Mouse (Mus musculus): ENCODE data around the gene Ky.

GRCm38 (mm10) chr9:102465726-102466125, 39.8 kb upstream of the Ky start:
- TF ChIP-seq FLI1 (IDR thresholded peaks at IDR 0.05; ENCODE audit: low read length) (no peak), GATA1 (IDR thresholded peaks at IDR 0.05; ENCODE audit: borderline replicate concordance, low read length) (no peak)

Data from megakaryocyte, embryonic 14.5 days (primary cell).